ENCODE assay signal across 13 mouse cellular contexts in the genomic region with DNA sequence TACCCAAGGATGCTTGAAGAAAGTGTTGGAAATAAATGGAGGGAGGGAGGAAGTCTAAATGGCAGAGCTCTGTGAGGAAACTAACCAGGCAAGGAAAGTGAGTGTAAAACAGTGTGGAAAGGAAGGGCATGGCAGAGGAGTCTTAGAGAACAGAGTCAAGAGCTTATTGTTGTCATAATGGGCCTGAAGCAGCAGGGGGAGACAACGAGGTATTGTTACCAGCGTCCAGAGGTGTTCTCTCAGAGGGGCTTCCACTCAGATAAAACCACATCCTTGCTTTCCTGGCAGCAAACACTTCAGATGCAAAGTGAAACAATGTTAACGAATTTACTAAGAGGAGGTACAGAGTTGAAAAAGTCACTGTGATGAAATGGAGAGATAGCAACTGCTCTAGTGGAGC. TPM values are rescaled to one million over a fixed set of nuclear protein-coding genes. Genes with fewer than 3 reads are reported as not detected.
A peak's percentile ranks its signal among the peaks of the same experiment; 100 is the strongest.
DNase-seq lines count a peak whose midpoint lies in the region; ATAC-seq and TF ChIP-seq lines count a peak whose summit lies in the region.
"Had no signal": no experiment of that assay in that cellular context is flagged by ENCODE, and none has a peak within 500 bp of the region (broad histone marks: within the 10 kb centered on the region; RNA-seq: fewer than 3 reads in every experiment).

No protein-coding gene starts in this region.

- H3K9ac ChIP-seq in forebrain, embryonic 14.5 days (ENCODE audit: low read length), result no peak overlapping the region
- no peak overlapping the region for H3K9ac ChIP-seq in forebrain, embryonic 12.5 days
- H3K9ac ChIP-seq in liver, embryonic 14.5 days (replicated peaks), result no peak overlapping the region
- no peak overlapping the region for H3K9ac ChIP-seq in liver, embryonic 11.5 days (ENCODE audit: low read depth, low read length)
- H3K9ac ChIP-seq: embryonic facial prominence, embryonic 13.5 days had no signal

- TF ChIP-seq EP300 in liver, embryonic 14.5 days (IDR thresholded peaks at IDR 0.05; ENCODE audit: low read depth), result no peak

- no peak overlapping the region for H3K4me3 ChIP-seq in forebrain, embryonic 14.5 days (ENCODE audit: low read depth, low read length)
- no peak overlapping the region for H3K4me3 ChIP-seq in forebrain, embryonic 12.5 days (replicated peaks)
- no peak overlapping the region for H3K4me3 ChIP-seq in liver, embryonic 14.5 days (ENCODE audit: insufficient read depth in 1 of 2, low read depth in 2 of 2, low read length in 2 of 2)
- no peak overlapping the region for H3K4me3 ChIP-seq in liver, embryonic 11.5 days (ENCODE audit: low read depth, low read length)
- H3K4me3 ChIP-seq in thymus, adult 2 months (ENCODE audit: control insufficient read depth, insufficient read depth, low read length), result no peak overlapping the region
- H3K4me3 ChIP-seq: embryonic facial prominence, embryonic 13.5 days had no signal

- 21% methylated on average over 3 of the region's 3 CpGs for WGBS in forebrain, embryonic 14.5 days
- 13% methylated on average over 3 of the region's 3 CpGs for WGBS in forebrain, embryonic 12.5 days
- 9% methylated on average over 3 of the region's 3 CpGs for WGBS in liver, embryonic 14.5 days (ENCODE audit: insufficient replicate concordance)
- WGBS in liver, embryonic 11.5 days, result 16% methylated on average over 3 of the region's 3 CpGs
- WGBS in thymus, adult 2 months, result 2% methylated on average over 3 of the region's 3 CpGs

- no peak overlapping the region for H3K4me2 ChIP-seq in forebrain, embryonic 14.5 days (ENCODE audit: low read length)
- no peak overlapping the region for H3K4me2 ChIP-seq in forebrain, embryonic 12.5 days
- H3K4me2 ChIP-seq in liver, embryonic 14.5 days (ENCODE audit: low read depth), result no peak overlapping the region
- no peak overlapping the region for H3K4me2 ChIP-seq in liver, embryonic 11.5 days
- H3K4me2 ChIP-seq: embryonic facial prominence, embryonic 13.5 days had no signal

- H3K4me1 ChIP-seq in forebrain, embryonic 14.5 days (ENCODE audit: control insufficient read depth, insufficient read depth, low read length), result no peaks in the 10 kb centered on the region
- H3K4me1 ChIP-seq in forebrain, embryonic 12.5 days, result no peaks in the 10 kb centered on the region
- H3K4me1 ChIP-seq in liver, embryonic 14.5 days (replicated peaks; ENCODE audit: control insufficient read depth in 2 of 2, insufficient read depth in 2 of 2, low read length in 1 of 2), result no peaks in the 10 kb centered on the region
- H3K4me1 ChIP-seq in liver, embryonic 11.5 days (replicated peaks; ENCODE audit: control insufficient read depth, insufficient read depth, low read length), result no peaks in the 10 kb centered on the region
- H3K4me1 ChIP-seq in thymus, adult 2 months (replicated peaks; ENCODE audit: control insufficient read depth, insufficient read depth, low read length), result peaks cover 5% of the 10 kb centered on the region

- no peaks in the 10 kb centered on the region for H3K36me3 ChIP-seq in forebrain, embryonic 14.5 days (ENCODE audit: control insufficient read depth, insufficient read depth, low read length)
- H3K36me3 ChIP-seq in forebrain, embryonic 12.5 days (replicated peaks), result no peaks in the 10 kb centered on the region
- no peaks in the 10 kb centered on the region for H3K36me3 ChIP-seq in liver, embryonic 14.5 days (replicated peaks; ENCODE audit: control insufficient read depth, insufficient read depth, low read depth)
- H3K36me3 ChIP-seq in liver, embryonic 11.5 days (ENCODE audit: control insufficient read depth, insufficient read depth, low read length), result no peaks in the 10 kb centered on the region
- no peaks in the 10 kb centered on the region for H3K36me3 ChIP-seq in thymus, adult 2 months (ENCODE audit: control insufficient read depth, insufficient read depth, low read length)
- H3K36me3 ChIP-seq: embryonic facial prominence, embryonic 13.5 days had no signal

- H3K27me3 ChIP-seq in forebrain, embryonic 14.5 days (replicated peaks; ENCODE audit: control insufficient read depth, insufficient read depth, low read length), result no peaks in the 10 kb centered on the region
- no peaks in the 10 kb centered on the region for H3K27me3 ChIP-seq in forebrain, embryonic 12.5 days
- no peaks in the 10 kb centered on the region for H3K27me3 ChIP-seq in liver, embryonic 14.5 days (ENCODE audit: control insufficient read depth, insufficient read depth, low read length)
- no peaks in the 10 kb centered on the region for H3K27me3 ChIP-seq in liver, embryonic 11.5 days (replicated peaks; ENCODE audit: control insufficient read depth, insufficient read depth, low read length)
- no peaks in the 10 kb centered on the region for H3K27me3 ChIP-seq in thymus, adult 2 months (ENCODE audit: control insufficient read depth, insufficient read depth, low read length)
- H3K27me3 ChIP-seq: embryonic facial prominence, embryonic 13.5 days had no signal

- TF ChIP-seq POLR2A in thymus, adult 2 months (IDR thresholded peaks at IDR 0.05; ENCODE audit: control insufficient read depth, extremely low read depth, insufficient read depth, low read length, poor library complexity), result no peak

- H3K27ac ChIP-seq in forebrain, embryonic 14.5 days (ENCODE audit: low read depth, low read length), result no peak overlapping the region
- no peak overlapping the region for H3K27ac ChIP-seq in forebrain, embryonic 12.5 days
- H3K27ac ChIP-seq in liver, embryonic 14.5 days, result no peak overlapping the region
- no peak overlapping the region for H3K27ac ChIP-seq in liver, embryonic 11.5 days (ENCODE audit: low read depth, low read length)
- peak overlapping the region; percentile 73; the same call in 1 of the 2 replicates for H3K27ac ChIP-seq in thymus, adult 2 months (ENCODE audit: control insufficient read depth, insufficient read depth, low read length)
- H3K27ac ChIP-seq: embryonic facial prominence, embryonic 13.5 days had no signal

- ATAC-seq in forebrain, embryonic 14.5 days, result no peak
- no peak for ATAC-seq in forebrain, embryonic 12.5 days (ENCODE audit: low FRiP score)
- ATAC-seq in liver, embryonic 14.5 days (ENCODE audit: insufficient read depth), result no peak
- ATAC-seq in liver, embryonic 11.5 days (replicated peaks; ENCODE audit: low FRiP score), result no peak
- ATAC-seq in erythroblast, adult 5-6 weeks (replicated peaks; ENCODE audit: low FRiP score, poor library complexity, severe bottlenecking), result no peak
- ATAC-seq: activated CD4-positive, CD25-positive, alpha-beta regulatory T cell, adult 4 months had no signal

- peak; percentile 12; the same call in 1 of the 2 replicates for TF ChIP-seq CTCF in liver, embryonic 14.5 days (IDR thresholded peaks at IDR 0.05; ENCODE audit: low read depth)
- no peak for TF ChIP-seq CTCF in thymus, adult 2 months (IDR thresholded peaks at IDR 0.05; ENCODE audit: borderline replicate concordance, control insufficient read depth, extremely low read depth, insufficient read depth, low read length, poor library complexity)

- peak; percentile 20 for DNase-seq in forebrain, embryonic 14.5 days (ENCODE audit: low spot score)
- no peak for DNase-seq in liver, embryonic 14.5 days (ENCODE audit: low read depth in 3 of 3, low spot score in 3 of 3)
- DNase-seq in liver, embryonic 11.5 days (ENCODE audit: low spot score), result no peak
- DNase-seq in ZHBTc4 (ENCODE audit: low read depth, low spot score), result peak; percentile 8
- peak; percentile 66 for DNase-seq in thymus, adult 2 months
- DNase-seq in B cell, adult 2 months, result no peak
- DNase-seq: kidney, adult 9 months; layer of hippocampus, postnatal 36 days; right cerebral cortex, postnatal 4 days had no signal

- H3K9me3 ChIP-seq in forebrain, embryonic 14.5 days (replicated peaks; ENCODE audit: control insufficient read depth, low read length), result no peaks in the 10 kb centered on the region
- no peaks in the 10 kb centered on the region for H3K9me3 ChIP-seq in forebrain, embryonic 12.5 days
- no peaks in the 10 kb centered on the region for H3K9me3 ChIP-seq in liver, embryonic 14.5 days (ENCODE audit: control insufficient read depth, low read length)
- H3K9me3 ChIP-seq in liver, embryonic 11.5 days (ENCODE audit: control insufficient read depth, low read length), result no peaks in the 10 kb centered on the region
- H3K9me3 ChIP-seq: embryonic facial prominence, embryonic 13.5 days had no signal

RNA-seq across cellular contexts. Expression of gene Fat4, which starts 33.1 kb away (rescaled TPM):
- polyA plus RNA-seq in forebrain, embryonic 14.5 days (2014; fragmentation: Nextera tagmentation; extraction: Ambion mirVana), result 10.0 and 11.8 TPM in 2 replicates
- 14.2 and 15.6 TPM in 2 replicates for polyA plus RNA-seq in forebrain, embryonic 12.5 days (2016; fragmentation: Nextera tagmentation; extraction: Ambion mirVana)
- polyA plus RNA-seq in liver, embryonic 14.5 days (2012; rRNA removed), result 0.19 and 0.25 TPM in 2 replicates
- 0.24 and 0.30 TPM in 2 replicates for polyA plus RNA-seq in liver, embryonic 14.5 days (2014; fragmentation: Nextera tagmentation; extraction: Ambion mirVana)
- polyA plus RNA-seq in liver, embryonic 11.5 days (2014; fragmentation: Nextera tagmentation; extraction: Ambion mirVana), result 3.4 and 4.0 TPM in 2 replicates
- 0.94 and 1.1 TPM in 2 replicates for polyA plus RNA-seq in thymus, adult 2 months (2012; rRNA removed)
- total RNA-seq in erythroblast, adult 5-6 weeks (2015; ENCODE audit: low replicate concordance), result not detected in 2 replicates
- not detected in 2 replicates for total RNA-seq in erythroblast, adult 5-6 weeks (2017; ENCODE audit: low replicate concordance)
- polyA plus RNA-seq: activated CD4-positive, CD25-positive, alpha-beta regulatory T cell, adult 4 months had no signal

Comparison
In these comparisons a context has a peak if more than half of its experiments do, and no peak if none do; other contexts are left out.
1. DNase-seq: peak in forebrain, embryonic 14.5 days (single experiment), ZHBTc4 (single experiment) and thymus, adult 2 months (single experiment); none in liver, embryonic 14.5 days (0 of 3), liver, embryonic 11.5 days (single experiment) and B cell, adult 2 months (0 of 2).